Mouse (Mus musculus): Measurements from ENCODE around the gene Tmcc3.
A peak's percentile ranks its signal among the peaks of the same experiment; 100 is the strongest.

Gene Tmcc3

DNA sequence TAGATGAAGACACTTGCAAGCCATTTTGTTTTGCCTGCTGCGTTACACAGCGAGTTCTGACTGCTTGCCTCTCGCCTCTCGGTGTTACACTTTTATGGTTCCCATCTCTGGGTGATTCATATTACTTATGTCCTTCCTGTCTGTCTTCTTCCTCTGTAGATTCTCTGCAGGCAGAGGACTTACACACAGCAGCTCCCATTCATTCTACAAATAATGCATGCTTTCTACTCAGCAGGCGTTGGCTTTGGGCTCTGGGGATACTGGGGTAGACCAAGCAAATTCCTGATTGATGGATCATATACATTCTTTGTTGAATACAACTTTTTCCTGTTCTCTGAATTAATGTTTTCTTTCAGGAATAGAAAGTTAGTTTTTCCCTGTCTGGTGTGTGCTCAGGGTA is 161.8 kb downstream of the Tmcc3 start:
- no peak for DNase-seq (ENCODE audit: low spot score)

DNA sequence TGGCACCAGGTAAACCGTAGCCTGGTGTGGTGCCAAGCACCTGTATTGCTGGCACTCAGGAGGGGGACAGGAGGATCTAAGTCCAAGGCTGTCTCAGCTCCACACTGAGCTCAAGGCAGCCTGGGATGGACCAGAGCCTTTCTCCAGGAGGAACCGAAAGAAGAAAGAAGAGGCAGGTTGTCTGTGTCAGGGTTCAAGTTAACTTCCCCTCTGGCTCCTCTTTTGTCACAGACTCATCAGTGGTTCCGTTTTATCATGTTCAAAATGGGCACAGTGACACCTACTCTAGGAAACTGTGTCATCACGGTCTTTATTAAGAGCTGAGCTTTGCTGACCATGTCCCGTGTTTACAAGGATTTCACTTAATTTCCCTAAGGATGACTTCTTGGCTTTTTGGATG is 162.4 kb downstream of the Tmcc3 start:
- DNase-seq (ENCODE audit: low spot score): no peak

DNA sequence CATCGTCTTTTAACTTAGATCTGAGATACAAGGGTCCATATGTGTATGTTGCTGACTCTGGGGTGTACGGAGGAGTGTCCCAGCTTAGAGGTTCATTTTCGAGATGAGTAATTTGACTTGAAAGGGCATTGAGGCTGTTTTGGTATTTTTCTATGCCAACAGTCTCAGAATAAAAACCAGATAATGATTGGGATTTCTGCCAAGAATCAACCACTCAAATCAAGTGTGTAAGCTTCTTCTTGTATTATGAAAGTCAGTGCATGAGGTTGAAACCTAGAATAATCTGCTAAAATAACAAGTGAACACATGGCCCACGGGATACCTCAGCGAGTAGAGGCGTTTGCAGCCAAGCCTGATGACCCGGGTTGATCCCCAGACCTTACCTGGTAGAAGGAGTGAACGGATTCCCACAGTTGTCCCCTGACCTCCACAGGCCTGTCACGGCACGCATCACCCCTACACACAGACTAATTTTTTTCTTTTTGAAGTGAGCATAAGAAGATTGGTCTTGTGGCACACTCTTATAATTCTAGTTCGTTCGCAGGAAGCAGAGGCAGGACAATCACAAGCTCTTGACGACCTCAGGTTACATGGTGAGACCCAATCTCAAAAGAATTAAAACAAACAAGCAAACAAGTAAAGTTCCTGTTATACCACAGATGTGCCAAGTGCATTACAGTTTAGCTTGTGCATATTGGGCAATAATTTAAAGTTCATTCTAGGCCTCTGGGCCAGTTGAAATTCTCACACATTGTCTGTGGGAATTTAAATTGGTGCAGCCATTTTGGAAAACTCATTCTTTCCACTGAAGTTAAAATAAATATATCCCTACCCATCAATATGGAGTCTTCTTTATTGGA is 165.8 kb downstream of the Tmcc3 start:
- no peak for DNase-seq (ENCODE audit: low spot score)

- no peak for DNase-seq (ENCODE audit: low spot score)
Measured at GRCm38 (mm10) chr10:94479646-94480045, 167.9 kb downstream of the Tmcc3 start.

DNA sequence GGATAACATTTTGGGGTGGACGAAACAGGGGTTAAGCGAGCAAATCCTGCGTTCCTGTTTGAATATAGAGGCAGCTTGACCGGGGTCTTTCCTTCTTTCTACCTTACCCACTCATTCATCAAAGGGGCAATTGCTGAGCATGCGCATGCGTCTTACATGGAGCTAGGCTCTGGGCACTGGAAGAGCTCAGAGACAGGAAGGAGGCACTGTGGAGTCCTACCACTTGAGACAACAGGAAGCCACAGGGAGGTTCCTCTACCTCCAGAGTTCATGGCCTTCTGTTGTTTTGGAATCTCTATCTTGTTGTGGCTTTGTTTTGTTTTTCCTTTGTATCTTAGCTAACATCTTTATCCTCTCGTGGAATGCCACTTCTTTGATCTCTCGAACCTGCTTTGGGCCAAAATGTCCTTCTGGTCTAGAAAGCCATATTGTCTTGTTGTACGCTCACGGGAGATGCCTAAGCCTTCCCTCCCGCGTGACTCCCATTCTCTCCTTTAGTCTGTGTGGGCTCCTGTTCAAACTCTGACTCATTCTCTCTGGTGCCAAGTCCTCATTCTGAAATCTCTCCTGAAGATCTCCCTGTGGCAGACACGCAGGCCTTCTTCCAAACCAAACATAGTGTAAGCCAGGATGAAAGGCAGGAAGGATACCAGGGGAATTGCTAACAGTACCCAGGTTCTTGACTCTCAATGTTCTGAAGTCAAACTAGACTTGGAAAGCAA is 168.8 kb downstream of the Tmcc3 start:
- no peak for DNase-seq (ENCODE audit: low spot score)

GRCm38 (mm10) chr10:94481613-94482012 is 169.9 kb downstream of the Tmcc3 start:
- no peak for DNase-seq (ENCODE audit: low spot score)

- DNase-seq (ENCODE audit: low spot score): no peak
Measured at GRCm38 (mm10) chr10:94486179-94486578, 174.4 kb downstream of the Tmcc3 start.

GRCm38 (mm10) chr10:94489509-94489908 is 177.8 kb downstream of the Tmcc3 start:
- no peak for DNase-seq (ENCODE audit: low spot score)

DNA sequence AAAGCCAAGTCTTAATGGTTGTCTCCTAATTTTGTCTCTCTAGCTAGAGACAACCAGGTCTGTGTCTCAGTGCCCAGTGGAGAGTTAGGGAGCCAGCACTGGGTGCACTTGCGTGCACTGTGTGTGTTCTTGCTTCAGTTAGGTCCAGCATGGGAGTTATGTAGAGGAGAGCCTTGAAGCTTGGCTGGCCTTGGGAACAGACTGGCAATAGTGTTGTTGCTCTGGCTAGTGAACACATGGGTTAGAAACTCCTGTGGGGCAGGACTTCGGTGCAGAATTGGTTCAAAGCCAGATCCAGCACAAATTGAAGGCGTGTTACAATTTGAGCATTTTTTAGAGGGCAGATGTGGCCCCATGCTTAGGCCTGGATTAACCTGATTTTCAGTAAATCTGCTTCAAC is 179.3 kb downstream of the Tmcc3 start:
- DNase-seq (ENCODE audit: low spot score): no peak

- no peak for DNase-seq (ENCODE audit: low spot score)
Measured at GRCm38 (mm10) chr10:94494403-94494846, 182.7 kb downstream of the Tmcc3 start.

GRCm38 (mm10) chr10:94495496-94496235 is 183.9 kb downstream of the Tmcc3 start:
- no peak for DNase-seq (ENCODE audit: low spot score)

GRCm38 (mm10) chr10:94496826-94497440 is 185.2 kb downstream of the Tmcc3 start:
- no peak for DNase-seq (ENCODE audit: low spot score)

DNA sequence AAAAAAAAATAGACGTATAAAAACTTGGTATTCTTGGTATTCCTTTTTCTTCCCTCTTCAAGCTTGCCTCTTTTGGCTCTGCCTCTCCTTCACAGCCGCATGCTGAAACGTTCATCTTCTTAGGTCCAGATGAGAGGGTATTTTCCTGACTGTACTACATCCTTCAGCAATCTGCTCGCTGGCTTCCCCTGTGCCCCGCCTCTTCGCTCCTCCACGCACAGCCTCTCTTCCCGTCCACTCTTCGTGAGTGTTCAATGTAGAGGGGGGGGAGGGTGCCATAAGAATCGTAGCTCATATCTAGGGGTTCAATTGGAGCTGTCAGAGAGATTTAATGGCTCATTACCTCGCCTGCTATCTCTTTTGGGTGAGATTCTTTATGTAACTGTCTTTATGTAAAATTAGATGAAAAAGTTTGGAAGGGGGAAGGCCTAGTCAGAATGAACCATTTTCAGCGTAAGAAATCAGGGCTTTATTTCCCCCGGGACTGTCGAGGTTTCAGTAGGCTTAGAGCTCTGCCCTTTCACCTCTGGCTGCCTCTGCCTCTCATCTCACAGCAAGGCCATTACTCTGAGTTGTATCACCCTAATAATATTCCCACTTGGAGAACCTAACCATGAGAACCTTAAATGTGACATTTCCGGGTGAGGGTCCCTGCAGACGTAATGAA is 188.6 kb downstream of the Tmcc3 start:
- no peak for DNase-seq (ENCODE audit: low spot score)

GRCm38 (mm10) chr10:94500877-94501273 is 189.1 kb downstream of the Tmcc3 start:
- no peak for DNase-seq (ENCODE audit: low spot score)

GRCm38 (mm10) chr10:94501796-94502195 is 190.0 kb downstream of the Tmcc3 start:
- no peak for DNase-seq (ENCODE audit: low spot score)

- no peak for DNase-seq (ENCODE audit: low spot score)
Measured at GRCm38 (mm10) chr10:94505248-94505772, 193.6 kb downstream of the Tmcc3 start.

- DNase-seq (ENCODE audit: low spot score): no peak
Measured at GRCm38 (mm10) chr10:94508863-94509262, 197.1 kb downstream of the Tmcc3 start.

GRCm38 (mm10) chr10:94512771-94513170 is 201.0 kb downstream of the Tmcc3 start:
- DNase-seq (ENCODE audit: low spot score): no peak

GRCm38 (mm10) chr10:94514091-94514505 is 202.3 kb downstream of the Tmcc3 start:
- DNase-seq (ENCODE audit: low spot score): no peak

DNA sequence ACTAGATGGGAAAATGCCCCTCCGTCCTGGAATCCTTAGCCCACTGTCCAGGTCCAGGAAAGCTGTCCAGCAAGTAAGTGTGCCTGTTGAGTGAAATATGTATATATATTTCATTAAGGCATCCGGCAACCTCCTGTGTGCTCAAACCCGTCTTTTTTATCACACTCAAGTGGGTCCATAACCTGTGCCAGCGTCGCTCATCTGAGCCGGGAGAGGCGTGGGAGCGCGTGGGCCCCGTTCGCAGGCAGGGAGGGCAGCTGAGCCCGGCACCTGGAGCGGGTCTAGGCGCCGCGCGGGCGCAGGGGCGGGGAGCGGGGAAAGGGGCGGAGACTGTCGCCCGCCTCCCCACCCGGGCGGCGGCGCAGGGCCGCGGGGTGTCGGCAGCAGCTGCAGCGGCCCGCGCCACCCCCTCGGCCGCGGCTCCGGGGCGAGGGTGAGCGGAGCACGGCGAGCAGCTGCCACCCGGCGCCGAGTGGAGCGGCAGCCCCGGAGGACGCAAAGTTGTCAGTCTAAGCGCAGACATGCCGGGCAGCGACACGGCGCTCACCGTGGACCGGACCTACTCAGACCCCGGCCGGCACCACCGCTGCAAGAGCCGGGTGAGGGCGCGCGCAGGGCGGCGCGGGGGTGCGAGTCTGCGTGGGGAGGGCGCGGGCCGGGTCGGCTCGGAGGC is 202.9 kb downstream of the Tmcc3 start:
- peak; percentile 65 for DNase-seq (ENCODE audit: low spot score)

DNA sequence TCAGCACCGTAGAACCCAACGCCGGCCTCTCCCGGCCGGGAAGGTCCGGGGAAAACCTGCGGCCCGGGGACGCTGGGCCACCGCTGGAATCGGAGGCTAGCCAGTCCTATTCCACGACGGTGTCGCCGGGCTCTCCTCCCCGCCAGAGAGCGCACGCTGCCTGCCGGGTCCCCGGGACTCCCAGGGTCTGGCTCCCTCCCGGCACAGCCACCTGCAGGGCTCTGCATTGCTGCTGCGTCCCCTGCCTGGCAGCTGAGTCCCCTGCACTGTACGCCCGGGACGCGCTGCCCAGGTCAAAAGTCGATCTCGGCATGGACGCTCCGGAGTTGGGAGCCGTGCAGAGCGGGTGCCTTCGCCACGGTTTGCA is 203.4 kb downstream of the Tmcc3 start:
- peak; percentile 53 for DNase-seq (ENCODE audit: low spot score)
